Comparison of ENCODE assay signal across 8 mouse cellular contexts in the genomic region with DNA sequence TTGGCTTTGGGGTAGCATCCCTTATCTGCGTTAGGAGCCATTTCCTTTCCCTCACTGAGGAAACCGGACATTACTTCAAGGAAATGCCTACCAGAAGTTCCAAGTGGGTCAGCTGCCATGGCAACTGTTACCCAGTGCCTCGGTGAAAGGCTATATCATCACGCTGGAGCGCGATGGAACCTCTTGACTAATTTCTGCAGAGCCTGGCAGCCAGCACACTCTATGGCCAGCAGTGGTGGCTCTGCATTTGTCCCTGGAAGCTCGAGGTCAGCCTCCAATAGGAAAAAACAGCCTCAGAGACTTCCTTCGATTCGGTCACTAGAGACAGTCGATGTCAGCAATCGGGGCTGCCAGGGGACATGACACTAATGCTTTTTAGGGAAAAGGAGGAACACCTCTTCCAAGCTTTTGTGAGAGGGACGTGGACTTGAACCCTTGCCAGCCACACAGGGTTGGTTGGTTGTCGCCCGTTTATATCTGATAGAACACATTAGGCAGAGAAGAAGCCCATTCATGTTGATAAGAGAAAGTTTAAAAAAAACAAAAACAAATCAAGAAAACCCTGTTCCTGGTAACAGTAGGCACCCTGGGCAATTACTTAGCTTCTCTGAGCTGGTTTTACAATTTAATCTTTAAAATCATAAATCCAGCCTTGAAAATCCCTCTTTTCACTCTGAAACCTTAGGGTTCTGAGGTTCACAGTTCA.
DNase-seq lines count a peak whose midpoint lies in the region.
"Had no signal": no experiment of that assay in that cellular context is flagged by ENCODE, and none has a peak within 500 bp of the region (broad histone marks: within the 10 kb centered on the region; RNA-seq: fewer than 3 reads in every experiment).

No protein-coding gene starts in this region.

- DNase-seq in urinary bladder, postnatal 14 days (ENCODE audit: low spot score), result peak; percentile 20
- no peak for DNase-seq in urinary bladder, postnatal 4 days (ENCODE audit: low spot score in 2 of 2)
- DNase-seq in gastrocnemius, postnatal 25 days, result peak; percentile 37
- peak; percentile 46 for DNase-seq in kidney, adult 18-20 months
- peak; percentile 62 for DNase-seq in midbrain, embryonic 10.5 days (ENCODE audit: low spot score)
- no peak for DNase-seq in natural killer cell, adult 2 months (ENCODE audit: low spot score in 2 of 2)
- no peak for DNase-seq in urinary bladder, adult 2 months (ENCODE audit: low spot score)

- peaks cover 27% of the 10 kb centered on the region for H3K36me3 ChIP-seq in midbrain, embryonic 10.5 days

- peak overlapping the region; percentile 86 for H3K27ac ChIP-seq in midbrain, embryonic 10.5 days (replicated peaks)
- H3K27ac ChIP-seq: liver, embryonic 14.5 days had no signal

- peaks cover 41% of the 10 kb centered on the region for H3K4me1 ChIP-seq in midbrain, embryonic 10.5 days

- 57% methylated on average over 14 of the region's 14 CpGs for WGBS in midbrain, embryonic 10.5 days

- no peaks in the 10 kb centered on the region for H3K9me3 ChIP-seq in midbrain, embryonic 10.5 days (replicated peaks)

- peaks cover 33% of the 10 kb centered on the region for H3K27me3 ChIP-seq in midbrain, embryonic 10.5 days (ENCODE audit: low read depth, poor library complexity, severe bottlenecking)

- H3K4me3 ChIP-seq in midbrain, embryonic 10.5 days, result 0 out of 2 replicates have a peak overlapping the region, but pooled peaks have one; percentile 11

Comparison
In these comparisons a context has a peak if more than half of its experiments do, and no peak if none do; other contexts are left out.
1. DNase-seq: peak in urinary bladder, postnatal 14 days (single experiment), gastrocnemius, postnatal 25 days (single experiment), kidney, adult 18-20 months (single experiment) and midbrain, embryonic 10.5 days (single experiment); none in urinary bladder, postnatal 4 days (0 of 2), natural killer cell, adult 2 months (0 of 2) and urinary bladder, adult 2 months (single experiment).